Mouse (Mus musculus) ES-E14 (cell line): ENCODE measurements around the gene Oscp1. TPM values are rescaled to one million over a fixed set of nuclear protein-coding genes. Genes with fewer than 3 reads are reported as not detected.
A peak's percentile ranks its signal among the peaks of the same experiment; 100 is the strongest.
"Not testable (repeated sequence)": the region's sequence is repeated elsewhere in the genome, so short reads cannot be mapped to it uniquely, and the experiment has no call there.

Experiments used
- DNase-seq: peaks from one replicate; pipeline ENCODE4 v3.0.0-alpha.2; 2013; ENCODE audit warnings: low read depth, low spot score
- H3K27ac ChIP-seq: 2 replicates; pipeline ENCODE4 v1.5.1; 2012; ENCODE audit warnings: low read depth, mild to moderate bottlenecking, low read length, moderate library complexity, mixed read lengths; ENCODE audit not compliant: poor library complexity, insufficient read depth, severe bottlenecking
- H3K36me3 ChIP-seq: 2 replicates; pipeline ENCODE4 v1.6.1; 2012; ENCODE audit warnings: mild to moderate bottlenecking, low read length, moderate library complexity, mixed read lengths; ENCODE audit not compliant: control insufficient read depth, poor library complexity, insufficient read depth, severe bottlenecking
- H3K4me1 ChIP-seq, 2 experiments: fragments of 150-350 bp in 1 of 2; sonication (generic) in 1 of 2; 2 replicates each; pipeline ENCODE4 v1.6.1; 2012; ENCODE audit warnings: low read length in 2 of 2, mild to moderate bottlenecking in 1 of 2, mixed read lengths in 1 of 2; ENCODE audit not compliant: control insufficient read depth in 2 of 2, insufficient read depth in 2 of 2, poor library complexity in 1 of 2
- H3K4me3 ChIP-seq, 2 experiments: fragments of 150-350 bp in 1 of 2; sonication (generic) in 1 of 2; 2 replicates each; pipeline ENCODE4 v1.5.1; 2012; ENCODE audit warnings: low read length in 2 of 2, low read depth in 1 of 2, mild to moderate bottlenecking in 1 of 2, mixed read lengths in 1 of 2; ENCODE audit not compliant: insufficient read depth in 1 of 2, poor library complexity in 1 of 2, severe bottlenecking in 1 of 2
- H3K9ac ChIP-seq: 2 replicates; pipeline ENCODE4 v1.6.1; 2012; ENCODE audit warnings: low read depth, mild to moderate bottlenecking, low read length, mixed read lengths; ENCODE audit not compliant: poor library complexity, insufficient read depth, severe bottlenecking
- H3K9me3 ChIP-seq: fragments of 150-350 bp; sonication (generic); 2 replicates; pipeline ENCODE4 v1.6.1; 2012; ENCODE audit warnings: low read depth, mild to moderate bottlenecking, low read length; ENCODE audit not compliant: control insufficient read depth, insufficient read depth
- CHD2 ChIP-seq: IDR thresholded peaks from 2 replicates; pipeline ENCODE4 v1.6.1; 2014; ENCODE audit warnings: mild to moderate bottlenecking, low read depth, low read length, inconsistent platforms
- HCFC1 ChIP-seq: IDR thresholded peaks from 2 replicates; pipeline ENCODE4 v1.6.1; 2012; ENCODE audit warnings: low read length, inconsistent platforms, borderline replicate concordance; ENCODE audit not compliant: insufficient read depth
- MAFK ChIP-seq: IDR thresholded peaks from 2 replicates; pipeline ENCODE4 v1.6.1; 2014; ENCODE audit warnings: mild to moderate bottlenecking, low read depth, low read length, inconsistent platforms; ENCODE audit not compliant: insufficient read depth
- ZC3H11A ChIP-seq: IDR thresholded peaks from 2 replicates; pipeline ENCODE4 v1.6.1; 2012; ENCODE audit warnings: low read depth, mild to moderate bottlenecking, inconsistent platforms, low read length, borderline replicate concordance
- ZNF384 ChIP-seq: IDR thresholded peaks from 2 replicates; pipeline ENCODE4 v1.6.1; 2012; ENCODE audit warnings: low read depth, low read length, inconsistent platforms
- in situ Hi-C, 2 experiments: fragments of 600-800 bp; cut with MboI; formaldehyde crosslinking; loops; one replicate each; pipeline ENCODE4 v1.15.1; 2025; ENCODE audit warnings: low sequenced_read_pairs in 2 of 2, inconsistent platforms in 1 of 2; ENCODE audit not compliant: unreplicated experiment in 2 of 2
- total RNA-seq: library from RNA; depleted of rRNA; stranded (reverse); fragments of 300-350 nt; gene quantifications from 2 replicates; pipeline ENCODE4 v1.2.3, GENCODE M21; 2012

The Oscp1 gene
- total RNA-seq, 1 experiment = 5.9 TPM

DNA sequence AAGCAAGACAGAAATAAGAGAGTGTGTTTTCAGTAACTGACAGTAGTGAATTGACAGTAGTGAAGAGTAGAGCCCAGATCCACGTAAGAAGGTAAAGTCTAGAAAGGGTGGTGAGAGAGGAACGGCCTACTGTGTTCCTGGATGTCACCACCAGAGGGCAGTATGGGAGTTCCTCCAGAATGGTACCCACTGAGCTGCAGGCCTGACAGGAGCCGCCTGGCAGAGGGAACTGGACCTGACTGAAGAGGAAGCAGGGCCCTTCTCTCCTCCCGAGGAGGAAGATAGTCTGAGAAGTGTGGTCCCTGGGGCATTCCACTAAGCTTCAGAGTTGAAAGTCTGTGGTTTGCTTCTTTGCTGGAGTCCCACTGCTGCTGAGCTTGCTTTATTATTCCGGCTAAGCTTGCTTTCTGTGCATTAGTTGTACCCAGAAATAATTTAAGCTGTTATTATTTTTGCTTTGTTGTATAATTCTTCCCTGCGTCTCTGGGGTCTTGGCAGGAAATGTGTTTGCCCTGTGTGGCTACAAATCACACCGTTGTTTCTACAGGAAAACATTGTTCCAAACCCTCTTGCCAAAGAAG, 27.7 kb downstream of the Oscp1 start:
- H3K4me3 ChIP-seq = no peak overlapping the region
- H3K4me1 ChIP-seq = peaks cover 0 to 4% of the 10 kb centered on the region in 2 experiments; a peak in 1 of 4 replicates
- H3K36me3 ChIP-seq = no peaks in the 10 kb centered on the region
- in situ Hi-C loops = no loop called here
- no peaks in the 10 kb centered on the region for H3K9me3 ChIP-seq
- DNase-seq = peak; percentile 80
- no peak overlapping the region for H3K9ac ChIP-seq
- no peak for TF ChIP-seq CHD2
- peak; percentile 29; the same call in 1 of the 2 replicates for TF ChIP-seq ZNF384
- peak; percentile 52; the same call in 1 of the 2 replicates for TF ChIP-seq ZC3H11A
- no peak overlapping the region for H3K27ac ChIP-seq

DNA sequence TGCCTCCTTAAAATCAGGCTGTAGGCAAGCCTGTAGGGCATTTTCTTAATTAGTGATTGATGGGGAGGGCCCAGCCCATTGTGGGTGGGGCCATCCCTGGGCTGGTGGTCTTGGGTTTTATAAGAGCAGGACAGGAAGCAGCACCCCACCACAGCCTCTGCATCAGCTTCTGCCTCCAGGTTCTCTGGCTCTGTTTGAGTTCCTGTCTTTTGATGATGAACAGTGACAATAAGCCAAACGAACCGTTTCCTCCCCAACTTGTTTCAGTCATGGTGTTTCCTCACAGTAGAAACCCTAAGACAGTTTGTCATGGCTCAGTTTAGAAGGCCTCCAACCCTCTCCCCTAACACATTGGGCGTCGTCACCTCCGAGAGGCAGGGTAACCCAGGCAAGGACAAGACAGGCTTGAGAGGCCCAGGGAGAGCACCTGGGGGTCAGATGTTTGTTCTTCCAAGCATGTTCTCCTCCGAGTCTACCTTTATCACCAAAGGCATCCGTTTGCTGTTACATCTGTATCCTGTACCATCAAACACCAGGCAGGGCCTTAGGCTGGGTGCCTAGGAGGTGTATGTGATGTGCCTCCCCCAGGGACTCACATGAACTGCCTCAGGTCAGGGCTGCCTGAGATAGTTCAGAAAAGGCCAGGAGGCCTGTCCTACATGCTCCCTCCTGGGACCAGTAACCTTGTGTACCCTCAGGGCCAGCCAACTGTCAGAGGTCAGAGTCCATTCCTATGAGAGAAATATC, 31.9 kb downstream of the Oscp1 start:
- Histone ChIP-seq H3K36me3 (no peaks in the 10 kb centered on the region), H3K9me3 (no peaks in the 10 kb centered on the region), H3K27ac (no peak overlapping the region), H3K9ac (no peak overlapping the region), H3K4me3 (no peak overlapping the region), H3K4me1 (no peaks in the 10 kb centered on the region)
- in situ Hi-C loops = no loop called here
- DNase-seq = no peak
- no peak for TF ChIP-seq ZC3H11A
- no peak for TF ChIP-seq MAFK
- TF ChIP-seq ZNF384 = no peak

DNA sequence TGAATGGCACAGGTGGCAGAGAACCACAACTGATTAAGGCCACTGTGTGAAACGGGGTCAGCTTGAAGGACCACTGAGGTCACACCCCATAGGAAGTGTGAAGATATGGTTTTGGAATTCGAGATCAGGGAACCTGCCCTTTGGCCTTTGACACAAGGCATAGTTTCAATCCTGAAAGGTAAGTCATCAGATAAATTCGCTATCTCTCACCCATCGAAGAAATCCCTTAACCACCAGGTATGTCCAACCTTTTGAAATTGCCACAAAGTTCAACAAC, 32.4 kb downstream of the Oscp1 start:
- H3K27ac ChIP-seq = no peak overlapping the region
- no peaks in the 10 kb centered on the region for H3K9me3 ChIP-seq
- H3K9ac ChIP-seq = no peak overlapping the region
- no peaks in the 10 kb centered on the region for H3K4me1 ChIP-seq
- no peak for DNase-seq
- no peak overlapping the region for H3K4me3 ChIP-seq
- H3K36me3 ChIP-seq = no peaks in the 10 kb centered on the region
- TF ChIP-seq ZC3H11A (no peak), HCFC1 (no peak)
- in situ Hi-C loops = no loop called here

DNA sequence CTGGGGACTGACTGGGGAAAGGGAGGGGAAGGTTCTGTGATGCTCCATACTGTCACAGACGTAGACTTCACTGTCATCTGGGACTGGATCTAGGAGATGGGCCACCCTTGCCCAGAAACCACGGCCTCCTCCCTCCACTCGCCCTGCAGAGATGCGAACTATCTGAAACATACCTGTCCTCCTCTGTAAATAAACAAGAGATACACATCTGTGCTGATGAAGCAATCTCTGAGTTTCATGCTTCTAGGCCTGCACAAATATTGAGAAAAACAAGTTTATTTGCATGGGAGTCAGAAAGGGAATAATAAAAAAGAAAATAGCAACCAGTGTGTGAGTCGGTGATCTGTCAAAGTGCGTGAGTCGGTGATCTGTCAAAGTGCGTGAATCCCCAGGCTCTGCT, 33.5 kb downstream of the Oscp1 start:
- Histone ChIP-seq H3K9me3 (no peaks in the 10 kb centered on the region), H3K4me3 (no peak overlapping the region), H3K27ac (no peak overlapping the region), H3K4me1 (no peaks in the 10 kb centered on the region), H3K36me3 (no peaks in the 10 kb centered on the region), H3K9ac (no peak overlapping the region)
- TF ChIP-seq MAFK = no peak
- TF ChIP-seq ZC3H11A = no peak
- no peak for TF ChIP-seq ZNF384
- no peak for TF ChIP-seq CHD2
- TF ChIP-seq HCFC1 = no peak
- in situ Hi-C loops = no loop called here
- DNase-seq = no peak

DNA sequence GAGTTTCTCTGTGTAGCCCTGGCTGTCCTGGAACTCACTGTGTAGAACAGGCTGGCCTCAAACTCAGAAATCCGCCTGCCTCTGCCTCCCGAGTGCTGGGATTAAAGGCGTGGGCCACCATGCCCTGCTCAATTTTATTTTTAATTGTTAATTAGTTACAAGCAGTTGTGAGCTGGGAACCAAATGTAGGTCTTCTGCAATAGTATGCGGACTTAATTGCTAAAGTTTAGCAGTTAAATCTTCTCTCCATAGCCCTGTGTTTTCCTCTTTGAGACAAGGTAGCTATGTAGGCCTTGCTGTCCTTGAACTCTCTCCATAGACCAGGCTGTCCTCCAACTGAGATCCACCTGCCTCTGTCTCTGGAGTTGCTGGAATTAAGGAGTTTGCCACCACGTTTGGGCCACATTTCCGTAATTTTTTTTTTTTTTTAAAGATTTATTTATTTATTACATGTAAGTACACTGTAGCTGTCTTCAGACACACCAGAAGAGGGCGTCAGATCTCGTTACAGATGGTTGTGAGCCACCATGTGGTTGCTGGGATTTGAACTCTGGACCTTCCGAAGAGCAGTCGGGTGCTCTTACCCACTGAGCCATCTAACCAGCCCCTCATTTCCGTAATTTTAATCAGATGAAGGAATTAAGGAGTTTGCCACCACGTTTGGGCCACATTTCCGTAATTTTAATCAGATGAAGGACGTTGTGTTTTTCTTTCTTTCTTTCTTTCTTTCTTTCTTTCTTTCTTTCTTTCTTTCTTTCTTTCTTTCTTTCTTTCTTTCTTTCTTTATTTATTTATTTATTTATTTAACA, 37.5 kb downstream of the Oscp1 start:
- H3K36me3 ChIP-seq = peaks cover 13% of the 10 kb centered on the region; the same call in 1 of the 2 replicates
- H3K4me1 ChIP-seq, H3K9me3 ChIP-seq, H3K4me3 ChIP-seq, H3K27ac ChIP-seq, in situ Hi-C loops, H3K9ac ChIP-seq, DNase-seq: not testable (repeated sequence)
